In the genomic region with DNA sequence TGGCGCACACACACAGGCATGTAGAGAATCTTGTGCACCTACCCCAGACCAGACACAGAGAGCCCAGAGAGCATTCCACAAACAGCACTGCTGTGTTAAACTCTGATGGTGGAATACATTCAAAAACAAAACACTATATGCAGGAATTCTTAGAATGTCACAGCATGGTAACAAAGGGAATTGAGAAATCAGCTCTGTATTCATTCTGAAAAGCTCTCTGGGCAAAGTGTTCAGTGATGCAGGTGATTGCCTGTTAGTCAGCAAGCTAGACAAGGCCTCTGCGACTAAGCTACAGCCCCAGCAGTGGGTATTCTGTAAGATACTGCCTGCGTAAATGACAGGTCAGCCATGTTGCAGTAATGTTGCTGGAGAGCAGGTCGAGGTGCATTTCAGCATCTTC, we compare ENCODE assay signal across 22 mouse cellular contexts.
"Had no signal": no experiment of that assay in that cellular context is flagged by ENCODE, and none has a peak within 500 bp of the region (broad histone marks: within the 10 kb centered on the region; RNA-seq: fewer than 3 reads in every experiment).

No protein-coding gene starts in this region.

- H3K27me3 ChIP-seq: heart, embryonic 13.5 days; heart, embryonic 15.5 days; hindbrain, embryonic 13.5 days; hindbrain, embryonic 15.5 days; limb, embryonic 12.5 days; liver, embryonic 13.5 days had no signal

- ATAC-seq: hindbrain, postnatal 0 days; intestine, embryonic 16.5 days had no signal

- H3K27ac ChIP-seq: heart, adult 2 months; heart, embryonic 13.5 days; heart, embryonic 15.5 days; hindbrain, embryonic 13.5 days; hindbrain, embryonic 15.5 days; hindbrain, postnatal 0 days; layer of hippocampus, adult 2 months; left cerebral cortex, adult 2 months; limb, embryonic 10.5 days; limb, embryonic 12.5 days; liver, embryonic 13.5 days had no signal

- H3K4me1 ChIP-seq: heart, embryonic 13.5 days; heart, embryonic 15.5 days; hindbrain, embryonic 13.5 days; hindbrain, embryonic 15.5 days; limb, embryonic 10.5 days; limb, embryonic 12.5 days; liver, embryonic 13.5 days had no signal

- H3K4me3 ChIP-seq: heart, adult 2 months; heart, embryonic 13.5 days; heart, embryonic 15.5 days; hindbrain, embryonic 13.5 days; hindbrain, embryonic 15.5 days; layer of hippocampus, adult 2 months; left cerebral cortex, adult 2 months; limb, embryonic 10.5 days; limb, embryonic 12.5 days; liver, embryonic 13.5 days had no signal

- DNase-seq: gastrocnemius, postnatal 14 days; gastrocnemius, postnatal 36 days; heart, adult 2 months; heart, postnatal 14 days; heart, postnatal 36 days; kidney, adult 11 months; kidney, adult 8-10 months; kidney, postnatal 10 days; kidney, postnatal 25 days; kidney, postnatal 4 days; liver; liver, embryonic 13.5 days had no signal
